Mouse (Mus musculus) heart, embryonic 13.5 days (tissue): ENCODE results near the gene Zmiz1. TPM values are rescaled to one million over a fixed set of nuclear protein-coding genes. Genes with fewer than 3 reads are reported as not detected.
A peak's percentile ranks its signal among the peaks of the same experiment; 100 is the strongest.

Source experiments
- ATAC-seq: fragments of 200-750 bp; cut with Nextera tagmentation; 2 replicates; pipeline ENCODE4 v1.8.0; 2017; ENCODE audit warnings: moderate TSS enrichment; ENCODE audit not compliant: insufficient number of reproducible peaks, low FRiP score, low TSS enrichment; ENCODE audit errors: extremely low read depth
- H3K27ac ChIP-seq: fragments of 300-500 bp; sonication (generic); replicated peaks from 2 replicates; pipeline ENCODE4 v1.5.1; 2015; ENCODE audit warnings: moderate library complexity, mild to moderate bottlenecking, inconsistent platforms
- H3K27me3 ChIP-seq: fragments of 300-500 bp; sonication (generic); replicated peaks from 2 replicates; pipeline ENCODE4 v1.6.1; 2015; ENCODE audit warnings: mild to moderate bottlenecking, inconsistent platforms
- H3K36me3 ChIP-seq: fragments of 300-500 bp; sonication (generic); 2 replicates; pipeline ENCODE4 v1.6.1; 2015; ENCODE audit warnings: mild to moderate bottlenecking, inconsistent platforms
- H3K4me1 ChIP-seq: fragments of 300-500 bp; sonication (generic); 2 replicates; pipeline ENCODE4 v1.6.1; 2015; ENCODE audit warnings: inconsistent platforms
- H3K4me2 ChIP-seq: fragments of 300-500 bp; sonication (generic); 2 replicates; pipeline ENCODE4 v1.6.1; 2015; ENCODE audit warnings: inconsistent platforms, mild to moderate bottlenecking, moderate library complexity
- H3K4me3 ChIP-seq: fragments of 300-500 bp; sonication (generic); 2 replicates; pipeline ENCODE4 v1.5.1; 2015; ENCODE audit warnings: moderate library complexity, mild to moderate bottlenecking, inconsistent platforms
- H3K9ac ChIP-seq: fragments of 300-500 bp; sonication (generic); 2 replicates; pipeline ENCODE4 v1.6.1; 2015; ENCODE audit warnings: inconsistent platforms, mild to moderate bottlenecking, moderate library complexity
- H3K9me3 ChIP-seq: fragments of 300-500 bp; sonication (generic); 2 replicates; pipeline ENCODE4 v1.6.1; 2016; ENCODE audit warnings: inconsistent platforms
- WGBS: fragments of 180-500 bp; shearing (Covaris S2); methylation state at CpG from one replicate; pipeline ENCODE4 v1.1.7; 2015; ENCODE audit warnings: mixed read lengths; 5-methylcytosine and 5-hydroxymethylcytosine counted together
- polyA plus RNA-seq: library from polyadenylated mRNA; unstranded; fragments of >200 nt; fragmentation: Nextera tagmentation; extraction: Ambion mirVana; gene quantifications from 2 replicates; pipeline ENCODE4 v1.2.1, GENCODE M21; 2015

Gene Zmiz1
- polyA plus RNA-seq, 1 experiment from 2014 or later: 25.7 TPM

- peak overlapping the region; percentile 60; the same call in 1 of the 2 replicates for H3K9ac ChIP-seq
- 32% methylated on average over 5 of the region's 5 CpGs for WGBS
- H3K4me2 ChIP-seq: peak overlapping the region; percentile 8
- H3K27ac ChIP-seq: peak overlapping the region; percentile 92
- H3K27me3 ChIP-seq: no peaks in the 10 kb centered on the region
- H3K36me3 ChIP-seq: peaks cover 44% of the 10 kb centered on the region
- peak; percentile 53; the same call in 1 of the 2 replicates for ATAC-seq
- H3K9me3 ChIP-seq: no peaks in the 10 kb centered on the region
- H3K4me3 ChIP-seq: no peak overlapping the region
- peaks cover 100% of the 10 kb centered on the region for H3K4me1 ChIP-seq
These were observed 49.8 kb downstream of the Zmiz1 start for GRCm38 (mm10) chr14:25508757-25509139.

GRCm38 (mm10) chr14:25509450-25510129 lies 50.6 kb downstream of the Zmiz1 start:
- Histone ChIP-seq H3K9ac (peak overlapping the region; percentile 73; the same call in 1 of the 2 replicates), H3K4me1 (peaks cover 100% of the 10 kb centered on the region), H3K4me3 (no peak overlapping the region), H3K27me3 (no peaks in the 10 kb centered on the region), H3K27ac (peak overlapping the region; percentile 92), H3K36me3 (peaks cover 36% of the 10 kb centered on the region), H3K9me3 (no peaks in the 10 kb centered on the region), H3K4me2 (no peak overlapping the region)
- no peak for ATAC-seq
- 84% methylated on average over 20 of the region's 20 CpGs for WGBS

- no peak overlapping the region for H3K4me3 ChIP-seq
- H3K9me3 ChIP-seq: no peaks in the 10 kb centered on the region
- H3K36me3 ChIP-seq: peaks cover 36% of the 10 kb centered on the region
- 70% methylated on average over 3 of the region's 3 CpGs for WGBS
- ATAC-seq: no peak
- peaks cover 100% of the 10 kb centered on the region for H3K4me1 ChIP-seq
- H3K4me2 ChIP-seq: no peak overlapping the region
- peak overlapping the region; percentile 92 for H3K27ac ChIP-seq
- H3K27me3 ChIP-seq: no peaks in the 10 kb centered on the region
- peak overlapping the region; percentile 73 for H3K9ac ChIP-seq
These were observed 51.4 kb downstream of the Zmiz1 start for GRCm38 (mm10) chr14:25510362-25510761.

GRCm38 (mm10) chr14:25510987-25511386 lies 52.0 kb downstream of the Zmiz1 start:
- Histone ChIP-seq H3K4me1 (peaks cover 100% of the 10 kb centered on the region), H3K9me3 (no peaks in the 10 kb centered on the region), H3K4me2 (no peak overlapping the region), H3K9ac (peak overlapping the region; percentile 73), H3K36me3 (peaks cover 33% of the 10 kb centered on the region), H3K27ac (peak overlapping the region; percentile 92), H3K4me3 (no peak overlapping the region), H3K27me3 (no peaks in the 10 kb centered on the region)
- WGBS: 32% methylated on average over 7 of the region's 7 CpGs
- no peak for ATAC-seq

- no peak for ATAC-seq
- Histone ChIP-seq H3K27me3 (no peaks in the 10 kb centered on the region), H3K4me1 (peaks cover 100% of the 10 kb centered on the region), H3K27ac (peak overlapping the region; percentile 92), H3K9me3 (no peaks in the 10 kb centered on the region), H3K4me2 (no peak overlapping the region), H3K36me3 (peaks cover 27% of the 10 kb centered on the region), H3K4me3 (no peak overlapping the region), H3K9ac (peak overlapping the region; percentile 12; the same call in 1 of the 2 replicates)
- WGBS: 30% methylated on average over 3 of the region's 3 CpGs
These were observed 52.6 kb downstream of the Zmiz1 start for GRCm38 (mm10) chr14:25511564-25511963.

GRCm38 (mm10) chr14:25511967-25512366 lies 53.0 kb downstream of the Zmiz1 start:
- 24% methylated on average over 5 of the region's 5 CpGs for WGBS
- no peak for ATAC-seq
- peaks cover 23% of the 10 kb centered on the region for H3K36me3 ChIP-seq
- H3K27ac ChIP-seq: peak overlapping the region; percentile 92
- H3K9me3 ChIP-seq: no peaks in the 10 kb centered on the region
- no peaks in the 10 kb centered on the region for H3K27me3 ChIP-seq
- H3K9ac ChIP-seq: peak overlapping the region; percentile 38; the same call in 1 of the 2 replicates
- H3K4me3 ChIP-seq: no peak overlapping the region
- H3K4me2 ChIP-seq: no peak overlapping the region
- H3K4me1 ChIP-seq: peaks cover 100% of the 10 kb centered on the region

GRCm38 (mm10) chr14:25512803-25513202 lies 53.8 kb downstream of the Zmiz1 start:
- 12% methylated on average over 6 of the region's 6 CpGs for WGBS
- Histone ChIP-seq H3K36me3 (peaks cover 14% of the 10 kb centered on the region), H3K4me3 (no peak overlapping the region), H3K4me1 (peaks cover 100% of the 10 kb centered on the region), H3K27ac (peak overlapping the region; percentile 92), H3K9me3 (no peaks in the 10 kb centered on the region), H3K4me2 (no peak overlapping the region), H3K27me3 (no peaks in the 10 kb centered on the region), H3K9ac (peak overlapping the region; percentile 38; the same call in 1 of the 2 replicates)
- no peak for ATAC-seq

- ATAC-seq: no peak
- Histone ChIP-seq H3K9me3 (no peaks in the 10 kb centered on the region), H3K27ac (peak overlapping the region; percentile 92), H3K36me3 (peaks cover 13% of the 10 kb centered on the region), H3K4me1 (peaks cover 98% of the 10 kb centered on the region), H3K9ac (peak overlapping the region; percentile 5), H3K27me3 (no peaks in the 10 kb centered on the region), H3K4me2 (no peak overlapping the region), H3K4me3 (no peak overlapping the region)
- WGBS: 51% methylated on average over 8 of the region's 8 CpGs
These were observed 54.5 kb downstream of the Zmiz1 start for GRCm38 (mm10) chr14:25513496-25513895.

GRCm38 (mm10) chr14:25514943-25515512 lies 56.0 kb downstream of the Zmiz1 start:
- H3K9ac ChIP-seq: peak overlapping the region; percentile 51
- 86% methylated on average over 2 of the region's 2 CpGs for WGBS
- no peak overlapping the region for H3K4me2 ChIP-seq
- peaks cover 98% of the 10 kb centered on the region for H3K4me1 ChIP-seq
- H3K27me3 ChIP-seq: no peaks in the 10 kb centered on the region
- no peak overlapping the region for H3K4me3 ChIP-seq
- peaks cover 7% of the 10 kb centered on the region for H3K36me3 ChIP-seq
- no peaks in the 10 kb centered on the region for H3K9me3 ChIP-seq
- ATAC-seq: no peak
- peak overlapping the region; percentile 92 for H3K27ac ChIP-seq

GRCm38 (mm10) chr14:25515924-25516323 lies 56.9 kb downstream of the Zmiz1 start:
- H3K4me1 ChIP-seq: peaks cover 98% of the 10 kb centered on the region
- ATAC-seq: no peak
- WGBS: 39% methylated on average over 9 of the region's 9 CpGs
- peak overlapping the region; percentile 92 for H3K27ac ChIP-seq
- no peak overlapping the region for H3K4me2 ChIP-seq
- peak overlapping the region; percentile 51 for H3K9ac ChIP-seq
- no peaks in the 10 kb centered on the region for H3K9me3 ChIP-seq
- H3K4me3 ChIP-seq: no peak overlapping the region
- H3K36me3 ChIP-seq: peaks cover 7% of the 10 kb centered on the region
- H3K27me3 ChIP-seq: no peaks in the 10 kb centered on the region

GRCm38 (mm10) chr14:25516640-25517591 lies 57.9 kb downstream of the Zmiz1 start:
- WGBS: 10% methylated on average over 13 of the region's 13 CpGs
- H3K36me3 ChIP-seq: peaks cover 7% of the 10 kb centered on the region
- H3K9ac ChIP-seq: peak overlapping the region; percentile 51; the same call in 1 of the 2 replicates
- H3K27me3 ChIP-seq: no peaks in the 10 kb centered on the region
- no peaks in the 10 kb centered on the region for H3K9me3 ChIP-seq
- H3K4me2 ChIP-seq: peak overlapping the region; percentile 21
- H3K27ac ChIP-seq: peak overlapping the region; percentile 92
- no peak overlapping the region for H3K4me3 ChIP-seq
- peak; percentile 34 for ATAC-seq
- H3K4me1 ChIP-seq: peaks cover 98% of the 10 kb centered on the region
